Mouse (Mus musculus) liver, embryonic 11.5 days (tissue): ENCODE data around the gene Wfikkn2. TPM values are rescaled to one million over a fixed set of nuclear protein-coding genes. Genes with fewer than 3 reads are reported as not detected.
A peak's percentile ranks its signal among the peaks of the same experiment; 100 is the strongest.

Source experiments
- ATAC-seq: fragments of 200-750 bp; cut with Nextera tagmentation; replicated peaks from 2 replicates; pipeline ENCODE4 v1.8.0; 2017; ENCODE audit warnings: moderate number of reproducible peaks, mild to moderate bottlenecking, moderate TSS enrichment, moderate library complexity; ENCODE audit not compliant: low FRiP score
- DNase-seq: peaks from one replicate; pipeline ENCODE4 v3.0.0-alpha.2; 2017; ENCODE audit warnings: low spot score
- H3K27ac ChIP-seq: fragments of 300-500 bp; sonication (generic); 2 replicates; pipeline ENCODE4 v1.5.1; 2014; ENCODE audit warnings: mild to moderate bottlenecking, low read depth, low read length, control low read depth
- H3K27me3 ChIP-seq: fragments of 300-500 bp; sonication (generic); replicated peaks from 2 replicates; pipeline ENCODE4 v1.6.1; 2014; ENCODE audit warnings: low read length, mixed read lengths; ENCODE audit not compliant: control insufficient read depth, insufficient read depth
- H3K36me3 ChIP-seq: fragments of 300-500 bp; sonication (generic); 2 replicates; pipeline ENCODE4 v1.6.1; 2014; ENCODE audit warnings: mild to moderate bottlenecking, low read length, moderate library complexity, mixed read lengths; ENCODE audit not compliant: control insufficient read depth, insufficient read depth
- H3K4me1 ChIP-seq: fragments of 300-500 bp; sonication (generic); replicated peaks from 2 replicates; pipeline ENCODE4 v1.6.1; 2014; ENCODE audit warnings: low read length, mixed read lengths; ENCODE audit not compliant: control insufficient read depth, insufficient read depth
- H3K4me2 ChIP-seq: fragments of 300-500 bp; sonication (generic); 2 replicates; pipeline ENCODE4 v1.6.1; 2014; ENCODE audit warnings: mild to moderate bottlenecking, control low read depth, moderate library complexity
- H3K4me3 ChIP-seq: fragments of 300-500 bp; sonication (generic); 2 replicates; pipeline ENCODE4 v1.5.1; 2014; ENCODE audit warnings: low read depth, low read length, control low read depth
- H3K9ac ChIP-seq: fragments of 300-500 bp; sonication (generic); 2 replicates; pipeline ENCODE4 v1.6.1; 2014; ENCODE audit warnings: low read depth, low read length, control low read depth
- H3K9me3 ChIP-seq: fragments of 300-500 bp; sonication (generic); 2 replicates; pipeline ENCODE4 v1.6.1; 2016; ENCODE audit warnings: low read length, inconsistent platforms, mixed read lengths; ENCODE audit not compliant: control insufficient read depth
- WGBS: fragments of 180-500 bp; shearing (Covaris S2); extraction: QIAGEN DNeasy Blood & Tissue Kit; methylation state at CpG from one replicate; pipeline ENCODE4 v1.1.7; 2014; 5-methylcytosine and 5-hydroxymethylcytosine counted together
- polyA plus RNA-seq: library from polyadenylated mRNA; unstranded; fragments of >200 nt; fragmentation: Nextera tagmentation; extraction: Ambion mirVana; gene quantifications from 2 replicates; pipeline ENCODE4 v1.2.1, GENCODE M21; 2014

Gene Wfikkn2
- polyA plus RNA-seq: 0.36 and 0.38 TPM in 2 replicates

DNA sequence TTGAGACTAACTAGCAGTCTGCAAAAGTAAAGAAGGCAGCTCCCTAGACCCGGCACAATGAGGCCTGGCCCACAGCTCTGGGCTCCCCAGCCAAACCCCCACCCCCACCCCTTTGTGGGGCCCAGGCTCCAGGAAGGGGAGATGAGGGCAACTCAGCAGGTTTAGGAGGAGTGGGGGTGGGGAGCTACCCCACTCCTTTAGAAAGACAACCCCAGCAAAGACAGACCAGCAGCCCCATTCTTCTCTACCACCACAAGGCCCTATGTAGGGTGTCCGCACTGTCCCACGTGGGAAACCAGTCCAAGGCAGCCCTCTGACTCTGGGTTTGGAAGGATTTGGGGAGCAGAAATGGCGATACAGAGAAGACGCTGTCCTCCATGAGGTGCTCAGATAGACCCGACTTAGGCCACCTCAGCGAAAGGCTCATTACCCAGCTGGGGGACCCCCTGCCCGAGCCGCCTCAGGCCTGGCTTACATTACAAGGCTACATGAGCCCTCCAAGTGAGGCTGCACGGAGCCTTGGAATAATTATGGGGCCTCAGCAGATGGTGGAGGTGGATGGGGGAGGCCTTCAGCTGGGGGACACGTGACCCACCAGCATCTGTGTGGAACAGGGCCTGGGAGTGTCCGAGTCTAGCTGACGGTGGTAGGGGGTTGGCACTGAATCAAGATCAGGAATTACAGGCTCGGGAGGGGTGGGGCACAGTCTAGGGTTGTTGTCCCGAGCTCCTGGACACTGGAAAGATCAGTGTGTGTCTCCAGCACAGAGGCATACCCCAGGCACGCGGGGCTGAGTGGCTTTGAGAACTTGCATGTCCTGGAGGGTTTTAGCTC is at the start of gene Wfikkn2:
Wfikkn2 (minus strand) TSS at position 51 of the 834 bp plus-strand sequence.
- 69% methylated on average over 17 of the region's 17 CpGs for WGBS
- no peak for ATAC-seq
- DNase-seq: no peak
- H3K36me3 ChIP-seq: no peaks in the 10 kb centered on the region
- H3K4me3 ChIP-seq: no peak within 1 kb of the TSS
- no peak within 1 kb of the TSS for H3K4me2 ChIP-seq
- no peaks in the 10 kb centered on the region for H3K9me3 ChIP-seq
- H3K27me3 ChIP-seq: peaks cover 12% of the 10 kb centered on the region
- H3K4me1 ChIP-seq: peaks cover 7% of the 10 kb centered on the region
- no peak within 1 kb of the TSS for H3K9ac ChIP-seq
- H3K27ac ChIP-seq: no peak within 1 kb of the TSS

DNA sequence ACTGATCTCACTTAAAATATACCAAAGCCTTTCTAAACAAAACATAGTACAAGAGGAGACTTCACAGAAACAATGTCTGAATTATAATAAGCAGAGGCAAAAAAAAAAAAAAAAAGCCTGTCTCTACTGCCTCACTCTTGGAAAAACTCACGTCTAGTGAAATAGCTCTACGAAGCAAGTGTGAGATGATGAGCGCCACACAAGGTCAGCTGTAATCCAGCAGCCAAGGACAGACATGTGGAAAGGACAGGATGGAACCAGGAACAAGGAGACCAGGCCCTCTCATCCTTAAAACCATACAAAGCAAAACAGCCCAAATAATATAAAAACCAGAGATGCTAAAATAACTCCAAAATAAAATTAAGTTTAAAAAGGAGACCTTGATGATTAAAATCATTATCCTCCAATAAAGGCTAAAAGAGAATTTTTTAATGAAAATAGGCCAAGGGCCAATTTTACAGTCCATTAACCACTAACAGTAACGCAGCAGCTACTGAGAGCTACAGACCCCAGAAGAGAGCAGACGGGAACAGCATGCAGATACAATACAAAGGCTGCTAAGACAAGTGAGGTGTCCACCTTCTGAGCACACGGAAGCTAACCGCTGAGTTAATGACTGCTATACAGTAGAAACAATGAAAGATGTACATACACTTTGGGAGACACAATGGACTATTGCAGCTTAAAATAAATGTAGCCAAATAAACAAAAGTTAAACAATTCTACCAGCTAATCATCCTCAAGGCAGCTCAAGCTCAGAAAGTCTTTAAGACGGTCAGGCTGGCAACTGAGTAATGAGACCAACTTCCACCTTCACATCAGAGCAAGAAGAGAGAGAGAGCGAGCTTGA is 49.4 kb upstream of the Wfikkn2 start:
- Histone ChIP-seq H3K4me3 (no peak overlapping the region), H3K9me3 (no peaks in the 10 kb centered on the region), H3K36me3 (peaks cover 49% of the 10 kb centered on the region), H3K4me2 (no peak overlapping the region), H3K9ac (no peak overlapping the region), H3K4me1 (peaks cover 3% of the 10 kb centered on the region; the same call in 1 of the 2 replicates), H3K27ac (no peak overlapping the region), H3K27me3 (no peaks in the 10 kb centered on the region)
- ATAC-seq (no peak), DNase-seq (no peak)
- WGBS: 92% methylated on average over 9 of the region's 9 CpGs

DNA sequence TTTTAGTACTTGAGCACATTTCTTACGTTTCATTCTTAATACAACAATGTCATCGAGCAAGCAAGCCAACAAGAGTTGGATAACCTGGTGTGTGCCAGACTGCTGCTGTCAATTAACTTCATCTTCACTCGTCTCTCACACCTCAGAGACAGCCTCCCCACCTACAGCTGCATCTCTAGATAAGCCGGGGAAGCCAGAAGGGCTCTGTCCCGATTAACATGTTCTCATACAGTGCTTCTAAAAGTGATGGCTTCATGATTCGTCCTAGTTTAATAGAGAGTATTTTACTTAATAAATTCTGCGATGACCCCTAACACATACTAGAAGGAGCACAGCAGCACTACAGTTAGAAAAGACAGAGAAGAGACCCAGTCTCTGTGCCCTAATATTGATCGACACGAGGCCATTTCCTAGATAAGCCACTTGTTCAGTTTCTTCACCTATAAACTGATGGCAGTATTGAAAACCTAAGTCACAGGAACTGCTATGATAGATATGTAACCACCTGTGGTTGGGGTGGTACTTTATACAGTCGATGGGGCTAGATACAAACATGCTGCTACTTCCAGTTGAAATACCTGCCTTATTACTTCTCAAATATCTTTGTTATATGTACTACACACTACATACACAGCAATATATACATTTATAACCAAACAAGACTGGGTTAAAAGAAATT is 44.4 kb upstream of the Wfikkn2 start:
- H3K4me2 ChIP-seq: no peak overlapping the region
- DNase-seq (no peak), ATAC-seq (peak; percentile 91)
- H3K36me3 ChIP-seq: peaks cover 38% of the 10 kb centered on the region
- H3K4me1 ChIP-seq: peaks cover 3% of the 10 kb centered on the region; the same call in 1 of the 2 replicates
- 73% methylated on average over 10 of the region's 10 CpGs for WGBS
- no peaks in the 10 kb centered on the region for H3K27me3 ChIP-seq
- no peak overlapping the region for H3K4me3 ChIP-seq
- H3K27ac ChIP-seq: no peak overlapping the region
- no peak overlapping the region for H3K9ac ChIP-seq
- no peaks in the 10 kb centered on the region for H3K9me3 ChIP-seq

DNA sequence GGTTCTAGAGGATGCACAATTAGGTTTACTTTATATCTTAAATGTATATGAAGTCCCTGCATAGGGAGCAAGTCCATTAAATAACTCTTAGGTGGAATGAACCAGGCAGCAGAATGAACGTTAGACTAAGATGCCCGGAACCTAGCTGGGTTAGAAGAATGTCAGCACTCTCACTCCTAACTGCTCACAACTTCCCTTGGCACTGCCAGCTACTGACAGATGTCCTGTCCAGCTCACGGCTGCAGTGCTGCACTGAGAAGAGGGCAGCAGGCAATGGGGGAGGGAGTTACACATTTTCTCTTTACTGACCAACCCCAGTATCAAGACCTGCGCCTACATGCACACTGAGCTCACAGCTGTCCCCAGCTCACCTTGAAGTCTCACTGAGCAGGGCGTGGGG is 41.3 kb upstream of the Wfikkn2 start:
- Histone ChIP-seq H3K9ac (no peak overlapping the region), H3K4me3 (no peak overlapping the region), H3K9me3 (no peaks in the 10 kb centered on the region), H3K36me3 (peaks cover 26% of the 10 kb centered on the region), H3K4me1 (peaks cover 3% of the 10 kb centered on the region; the same call in 1 of the 2 replicates), H3K4me2 (no peak overlapping the region), H3K27me3 (no peaks in the 10 kb centered on the region), H3K27ac (no peak overlapping the region)
- no peak for DNase-seq
- WGBS: 89% methylated on average over 5 of the region's 5 CpGs
- no peak for ATAC-seq

DNA sequence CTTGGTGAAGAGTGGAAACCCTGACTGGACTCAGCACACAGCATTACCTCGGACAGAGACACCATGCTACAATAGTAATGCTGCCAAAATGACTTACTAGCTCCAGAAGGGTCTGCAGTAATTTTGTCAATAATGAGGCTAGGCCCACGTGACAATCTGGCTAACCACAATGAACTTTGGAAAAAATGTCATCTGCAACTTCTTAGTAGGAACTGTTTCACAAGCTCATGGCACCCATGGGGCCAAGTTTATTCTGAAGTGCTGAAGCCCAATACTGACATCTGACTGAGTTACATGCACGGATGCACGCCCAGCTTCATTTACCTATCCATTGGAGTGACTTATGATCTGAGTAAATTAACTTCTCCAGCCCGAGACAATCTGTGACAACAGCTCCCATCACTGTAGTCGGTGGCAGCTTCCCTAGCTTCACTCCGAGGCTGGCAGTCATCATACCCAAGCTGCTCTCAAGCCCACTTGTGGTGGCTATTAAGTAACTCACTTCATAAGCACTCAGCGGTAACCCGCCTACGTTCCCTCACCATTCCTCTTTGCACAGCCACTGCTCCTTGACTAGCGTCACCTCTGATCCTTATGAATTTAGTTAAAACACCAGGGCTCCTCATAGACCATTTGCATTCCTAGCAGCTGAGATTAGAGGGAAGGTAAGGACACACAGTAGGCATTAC is 40.2 kb upstream of the Wfikkn2 start:
- WGBS: 89% methylated on average over 11 of the region's 11 CpGs
- H3K4me2 ChIP-seq: no peak overlapping the region
- H3K4me1 ChIP-seq: peaks cover 11% of the 10 kb centered on the region; the same call in 1 of the 2 replicates
- H3K9ac ChIP-seq: no peak overlapping the region
- H3K4me3 ChIP-seq: no peak overlapping the region
- no peak overlapping the region for H3K27ac ChIP-seq
- no peaks in the 10 kb centered on the region for H3K27me3 ChIP-seq
- no peaks in the 10 kb centered on the region for H3K9me3 ChIP-seq
- no peak for ATAC-seq
- no peak for DNase-seq
- H3K36me3 ChIP-seq: peaks cover 21% of the 10 kb centered on the region

DNA sequence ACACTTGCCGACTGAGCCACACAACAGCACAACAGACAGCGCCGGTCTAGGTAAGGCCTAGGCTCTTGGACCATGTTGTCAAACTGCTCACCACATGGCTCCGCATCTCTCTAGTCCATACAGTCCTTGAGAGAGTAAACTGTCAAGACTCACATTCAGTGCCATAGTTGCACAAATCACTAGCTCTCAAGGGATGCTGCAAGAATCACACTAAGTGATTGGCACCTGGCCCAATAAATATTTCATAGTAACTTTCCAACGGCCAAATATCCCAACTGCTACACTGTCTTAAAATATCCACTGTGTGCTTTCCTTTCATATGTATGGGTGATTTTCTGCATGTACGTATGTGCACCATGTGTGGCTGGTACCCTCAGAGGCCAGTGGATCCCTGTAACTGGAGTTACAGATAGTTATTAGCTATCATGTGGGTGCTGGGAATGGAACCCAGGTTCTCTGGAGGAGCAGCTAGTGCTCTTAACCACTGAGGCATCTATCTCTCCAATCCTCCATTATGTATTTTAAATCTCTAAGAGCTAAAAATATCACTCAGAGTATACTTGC is 37.8 kb upstream of the Wfikkn2 start:
- H3K4me3 ChIP-seq: no peak overlapping the region
- no peak overlapping the region for H3K4me2 ChIP-seq
- H3K9me3 ChIP-seq: no peaks in the 10 kb centered on the region
- ATAC-seq (no peak), DNase-seq (no peak)
- H3K27me3 ChIP-seq: no peaks in the 10 kb centered on the region
- H3K9ac ChIP-seq: no peak overlapping the region
- 0 out of 2 replicates have a peak, but pooled peaks cover 8% of the 10 kb centered on the region for H3K4me1 ChIP-seq
- 95% methylated on average over 6 of the region's 6 CpGs for WGBS
- H3K27ac ChIP-seq: no peak overlapping the region
- peaks cover 19% of the 10 kb centered on the region for H3K36me3 ChIP-seq

DNA sequence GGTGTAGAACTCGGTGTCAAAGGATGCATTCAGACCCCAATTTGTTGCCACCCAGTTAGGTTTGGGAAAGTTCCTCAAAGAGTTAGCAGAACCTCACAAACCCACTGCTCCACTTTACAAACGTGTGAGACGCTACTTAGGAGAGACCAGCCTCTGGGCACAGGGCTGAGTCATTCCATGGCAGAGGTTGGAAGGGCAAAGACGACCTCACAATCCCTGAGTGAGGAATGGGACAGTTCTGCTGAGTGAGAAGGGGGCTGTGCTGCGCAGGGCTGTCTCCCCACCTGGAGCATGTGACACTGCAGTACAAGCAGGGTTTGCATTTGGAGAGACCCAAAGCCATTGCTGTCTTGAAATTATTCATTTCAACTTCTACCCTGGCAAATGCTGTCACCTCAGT is 36.5 kb upstream of the Wfikkn2 start:
- whole genome bisulfite sequencing: 65% methylated on average over 5 of the region's 5 CpGs
- no peaks in the 10 kb centered on the region for H3K27me3 ChIP-seq
- no peak overlapping the region for H3K4me3 ChIP-seq
- DNase-seq (no peak), ATAC-seq (no peak)
- H3K9ac ChIP-seq: no peak overlapping the region
- H3K4me2 ChIP-seq: no peak overlapping the region
- H3K9me3 ChIP-seq: no peaks in the 10 kb centered on the region
- peaks cover 11% of the 10 kb centered on the region; the same call in 1 of the 2 replicates for H3K4me1 ChIP-seq
- no peak overlapping the region for H3K27ac ChIP-seq
- peaks cover 12% of the 10 kb centered on the region for H3K36me3 ChIP-seq
